16 mouse cellular contexts compared by ENCODE assay signal in genomic region chr9:94618079-94618786, GRCm38 (mm10).
"Had no signal": no experiment of that assay in that cellular context is flagged by ENCODE, and none has a peak within 500 bp of the region (broad histone marks: within the 10 kb centered on the region; RNA-seq: fewer than 3 reads in every experiment).

No protein-coding gene starts in this region.

- H3K36me3 ChIP-seq: limb, embryonic 13.5 days; liver, embryonic 15.5 days; lung, embryonic 15.5 days; midbrain, embryonic 10.5 days; midbrain, embryonic 15.5 days had no signal

- ATAC-seq: midbrain, embryonic 15.5 days had no signal

- DNase-seq: kidney, adult 11 months; kidney, adult 9 months; kidney, postnatal 36 days; layer of hippocampus, adult 9-11 months; layer of hippocampus, postnatal 36 days; lung, postnatal 14 days; right cerebral cortex, postnatal 14 days; thymus, postnatal 14 days had no signal

- H3K4me3 ChIP-seq: limb, embryonic 13.5 days; liver, embryonic 15.5 days; lung, embryonic 15.5 days; midbrain, embryonic 10.5 days; midbrain, embryonic 15.5 days had no signal

- H3K4me2 ChIP-seq: hindbrain, embryonic 14.5 days; limb, embryonic 13.5 days; liver, embryonic 15.5 days; lung, embryonic 15.5 days; midbrain, embryonic 15.5 days had no signal

- H3K9ac ChIP-seq: hindbrain, embryonic 14.5 days; limb, embryonic 13.5 days; liver, embryonic 15.5 days; lung, embryonic 15.5 days; midbrain, embryonic 15.5 days had no signal

- H3K27me3 ChIP-seq: liver, embryonic 15.5 days; lung, embryonic 15.5 days; midbrain, embryonic 15.5 days had no signal

- H3K9me3 ChIP-seq: limb, embryonic 13.5 days; liver, embryonic 15.5 days; lung, embryonic 15.5 days; midbrain, embryonic 10.5 days; midbrain, embryonic 15.5 days had no signal

- H3K4me1 ChIP-seq: midbrain, embryonic 10.5 days; midbrain, embryonic 15.5 days had no signal

- H3K27ac ChIP-seq: hindbrain, embryonic 14.5 days; kidney, postnatal 0 days; limb, embryonic 13.5 days; liver, embryonic 15.5 days; lung, embryonic 15.5 days; macrophage; midbrain, embryonic 10.5 days; midbrain, embryonic 15.5 days had no signal
